Mouse (Mus musculus) fat pad, adult 2 months (tissue): Measurements from ENCODE around the gene Fpgs.
A peak's percentile ranks its signal among the peaks of the same experiment; 100 is the strongest.

Source experiments
- DNase-seq: peaks from one replicate; pipeline ENCODE4 v3.0.0-alpha.2; 2011; ENCODE audit warnings: low read depth, low spot score; ENCODE audit errors: extremely low read depth

Gene Fpgs

DNA sequence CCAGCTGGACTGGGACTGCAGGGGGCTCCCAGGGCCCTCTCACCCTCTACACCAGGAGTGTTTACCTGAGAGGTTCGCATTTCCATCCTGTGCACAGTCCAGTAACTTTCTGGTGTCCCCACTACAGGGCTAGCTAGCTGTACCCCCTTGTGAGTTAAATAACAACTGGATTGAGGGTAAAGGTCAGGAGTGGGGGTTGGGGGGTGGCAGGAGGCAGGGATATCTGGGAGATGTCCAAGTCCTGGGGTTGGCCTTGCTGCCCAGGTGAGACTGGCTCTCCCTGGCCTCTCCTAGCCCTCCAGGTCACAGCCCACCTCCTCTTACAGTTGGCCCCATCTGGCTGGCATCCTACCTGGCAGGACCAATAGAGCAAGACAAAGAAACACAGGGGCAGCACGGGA is at the start of gene Fpgs:
TSS of gene Fpgs (minus strand) at position 125 of the 401 bp plus-strand sequence.
- no peak for DNase-seq

DNA sequence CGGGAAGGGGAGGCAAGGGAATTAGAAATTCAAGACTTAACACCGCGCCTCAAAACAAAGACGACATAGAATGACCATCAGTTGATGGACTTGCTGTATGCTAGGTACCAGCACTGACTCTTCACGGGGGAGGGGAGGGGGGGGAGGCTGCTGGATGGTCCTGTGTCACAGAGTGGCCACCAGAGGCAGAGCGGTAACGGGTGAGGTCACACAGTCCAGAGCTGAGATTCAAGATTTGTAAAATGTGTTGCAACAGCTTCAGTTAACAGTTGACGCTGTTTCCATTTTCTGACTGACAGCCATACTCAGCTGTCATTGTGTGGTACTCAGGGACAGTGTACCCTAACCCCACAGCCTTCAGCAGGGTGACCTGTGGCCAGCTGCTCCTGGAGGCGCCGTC is 48.2 kb upstream of the Fpgs start:
- DNase-seq, result no peak

DNA sequence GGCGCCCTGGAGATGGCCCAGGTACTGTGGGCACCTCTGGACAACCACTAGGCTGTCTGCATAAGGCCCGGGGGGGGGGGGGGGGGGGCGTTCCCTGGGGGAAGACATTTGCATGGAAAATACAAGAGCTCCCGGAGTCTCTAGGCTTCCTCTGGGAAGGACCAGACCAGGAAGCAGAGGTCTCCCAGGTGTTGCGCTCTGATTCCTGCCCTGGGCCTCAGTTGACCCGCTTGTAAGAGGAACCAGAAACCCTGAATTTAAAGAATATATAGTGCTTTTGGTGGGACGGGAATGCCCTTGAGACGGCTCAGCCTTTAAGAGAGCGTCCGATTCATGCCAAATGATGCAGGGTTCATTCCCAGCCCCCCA is 47.7 kb upstream of the Fpgs start:
- DNase-seq, result no peak

DNA sequence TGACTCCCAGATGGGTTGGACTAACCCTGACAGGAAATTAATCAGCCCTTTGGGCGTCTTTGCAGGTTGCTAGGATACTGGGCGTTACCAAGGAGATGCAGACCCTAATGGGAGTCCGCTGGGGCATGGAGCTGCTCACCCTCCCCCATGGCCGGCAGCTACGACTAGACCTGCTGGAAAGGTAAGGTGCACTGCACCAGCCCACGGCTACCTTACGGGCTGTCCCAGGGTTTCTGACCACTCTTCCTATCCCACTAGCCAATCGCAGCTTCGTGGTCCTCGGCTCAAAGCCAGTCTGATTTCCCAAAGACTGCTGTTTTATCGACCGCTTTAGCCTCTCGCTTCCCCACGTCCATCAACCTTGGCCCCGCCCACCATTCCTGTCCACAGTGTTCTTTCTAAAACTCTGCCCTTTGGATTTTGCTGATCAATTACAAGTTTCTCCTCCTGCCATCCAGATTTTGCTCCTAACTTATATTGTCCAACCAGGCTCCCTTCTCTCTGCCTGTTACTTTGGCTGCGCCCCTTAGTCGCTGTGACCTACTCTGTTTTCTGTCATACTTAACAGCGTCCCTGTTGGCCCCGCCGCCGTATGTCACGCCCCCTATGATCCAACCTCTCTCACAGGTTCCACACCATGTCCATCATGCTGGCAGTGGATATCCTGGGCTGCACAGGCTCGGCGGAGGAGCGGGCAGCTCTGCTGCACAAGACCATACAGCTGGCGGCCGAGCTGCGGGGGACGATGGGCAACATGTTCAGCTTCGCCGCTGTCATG is 47.1 kb upstream of the Fpgs start:
- DNase-seq, result no peak

DNA sequence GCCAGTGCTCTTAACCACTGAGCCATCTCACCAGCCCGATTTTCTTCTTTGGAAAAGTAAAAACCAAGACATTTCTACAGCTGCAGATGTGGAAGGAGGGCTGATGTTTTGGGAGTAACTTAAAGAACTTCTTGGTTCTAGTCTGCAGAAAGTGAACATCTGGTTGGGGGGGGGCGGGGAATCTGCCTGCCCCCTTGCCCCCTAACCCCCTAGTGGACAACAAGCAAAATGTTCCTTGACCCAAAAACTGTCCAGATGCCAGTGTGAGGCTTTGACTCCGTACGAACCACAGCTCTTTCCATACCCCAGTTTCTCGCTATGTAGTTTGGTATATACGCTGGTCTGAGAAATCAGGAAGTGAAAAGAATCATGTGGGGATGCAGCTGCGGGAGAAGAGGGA is 46.3 kb upstream of the Fpgs start:
- DNase-seq, result no peak

DNA sequence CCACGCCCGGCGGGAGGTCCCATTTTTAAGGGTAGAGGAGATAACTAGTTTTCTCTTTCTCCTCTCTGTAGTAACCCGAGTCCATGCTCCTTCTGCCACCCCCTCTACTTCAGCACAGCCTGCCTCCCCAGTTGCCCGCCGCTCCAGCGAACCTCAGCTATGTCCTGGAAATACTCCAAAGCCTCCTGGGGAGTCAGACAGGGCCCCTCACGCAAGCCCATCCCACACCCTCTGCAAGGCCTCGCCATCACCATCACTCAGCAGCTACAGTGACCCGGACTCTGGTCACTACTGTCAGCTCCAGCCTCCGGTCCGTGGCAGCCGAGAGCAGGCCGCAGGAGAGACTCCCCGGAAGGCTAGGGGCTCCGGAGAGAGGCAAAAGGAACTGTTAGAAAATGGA is 45.1 kb upstream of the Fpgs start:
- DNase-seq, result no peak

DNA sequence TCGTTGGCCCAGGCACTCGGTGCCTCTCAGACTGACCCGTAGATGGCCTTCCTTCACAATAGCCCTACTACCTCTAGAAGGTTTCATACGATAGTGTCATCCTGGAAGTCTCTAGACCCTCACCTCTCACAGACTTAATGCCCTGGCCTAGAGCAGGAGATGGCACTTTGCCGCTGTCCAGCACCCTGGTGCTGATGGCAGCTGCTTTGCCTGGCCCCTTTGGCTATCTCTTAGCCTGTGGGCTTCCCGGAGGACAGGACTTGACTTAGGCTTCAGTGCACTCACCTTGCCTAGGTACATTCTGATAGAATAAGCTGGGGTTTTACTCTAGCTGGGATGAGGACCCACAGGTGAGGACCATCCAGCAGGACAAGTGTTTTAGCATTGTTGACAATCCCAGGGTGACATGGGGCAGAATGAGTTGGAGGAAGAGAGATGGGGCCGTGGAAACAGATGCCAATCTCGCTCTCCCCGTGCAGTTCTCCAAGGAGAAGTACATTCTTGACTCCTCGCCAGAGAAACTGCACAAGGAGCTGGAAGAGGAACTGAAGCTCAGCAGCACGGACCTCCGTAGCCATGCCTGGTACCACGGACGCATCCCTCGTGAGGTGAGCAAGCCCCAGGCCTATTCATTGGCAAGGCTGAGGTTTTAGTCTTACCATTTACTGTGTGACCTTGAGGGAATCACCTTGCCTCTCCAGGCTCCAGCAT is 40.5 kb upstream of the Fpgs start:
- no peak for DNase-seq

DNA sequence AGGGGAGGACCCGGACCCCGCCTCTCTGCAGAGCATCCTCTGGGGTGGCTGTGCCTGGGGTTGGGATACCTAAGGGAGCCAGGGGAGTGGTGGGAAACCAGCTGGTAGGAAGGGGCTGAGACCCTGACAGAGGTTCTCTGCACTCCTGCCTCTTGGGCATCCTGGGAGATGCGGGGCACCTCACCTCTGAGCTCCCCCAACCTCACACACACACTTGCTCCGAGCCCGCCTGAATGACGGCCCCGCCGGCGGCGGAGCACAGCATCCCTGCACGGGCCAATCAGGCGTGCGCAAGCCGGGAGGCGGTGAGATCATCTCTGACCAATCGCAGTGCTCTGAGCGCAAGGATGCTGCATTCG is 38.2 kb upstream of the Fpgs start:
- DNase-seq, result no peak

DNA sequence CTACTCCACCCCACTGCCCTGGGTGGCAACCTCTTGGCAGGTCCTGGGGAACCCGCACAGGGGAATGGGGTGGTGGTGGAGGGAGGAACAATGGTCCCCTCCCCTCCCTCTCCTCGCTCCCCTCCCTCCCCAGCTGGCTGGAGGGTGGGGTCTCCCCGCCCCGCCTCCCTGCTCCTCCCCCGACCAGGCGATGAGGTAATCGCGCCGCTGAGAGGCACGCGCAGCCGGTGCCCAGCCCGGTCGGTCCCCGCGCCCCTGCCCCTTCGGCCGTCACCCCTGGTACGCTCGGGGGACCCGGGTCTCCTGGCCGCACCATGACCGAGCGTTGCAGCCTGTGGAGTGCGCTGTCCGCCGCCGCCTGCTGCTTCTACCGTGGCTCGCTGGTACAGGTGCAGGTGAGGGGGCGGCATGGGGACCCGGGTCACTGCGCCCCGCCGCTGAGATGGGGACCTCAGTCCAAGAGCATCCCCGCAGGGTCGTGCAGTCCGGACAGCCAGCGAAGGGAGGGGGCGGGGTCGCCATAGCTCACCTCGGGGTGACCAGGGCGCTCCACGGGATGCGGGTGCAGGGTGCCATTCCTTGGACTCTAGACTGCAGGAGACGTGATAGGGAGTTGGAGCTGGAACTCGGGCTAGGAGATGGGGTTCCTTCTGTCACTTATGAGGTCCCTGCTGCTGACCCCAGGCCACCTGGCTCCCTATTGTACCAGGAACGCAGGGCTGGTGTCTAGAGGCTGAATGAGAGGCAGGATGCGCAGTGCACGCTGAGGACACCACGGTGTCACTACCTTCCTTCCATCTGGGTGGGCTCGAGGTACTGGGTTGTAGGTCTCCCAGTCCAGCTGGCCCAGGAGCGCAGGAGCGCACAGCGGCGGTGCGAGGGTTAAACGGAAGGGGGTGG is 37.6 kb upstream of the Fpgs start:
- no peak for DNase-seq

DNA sequence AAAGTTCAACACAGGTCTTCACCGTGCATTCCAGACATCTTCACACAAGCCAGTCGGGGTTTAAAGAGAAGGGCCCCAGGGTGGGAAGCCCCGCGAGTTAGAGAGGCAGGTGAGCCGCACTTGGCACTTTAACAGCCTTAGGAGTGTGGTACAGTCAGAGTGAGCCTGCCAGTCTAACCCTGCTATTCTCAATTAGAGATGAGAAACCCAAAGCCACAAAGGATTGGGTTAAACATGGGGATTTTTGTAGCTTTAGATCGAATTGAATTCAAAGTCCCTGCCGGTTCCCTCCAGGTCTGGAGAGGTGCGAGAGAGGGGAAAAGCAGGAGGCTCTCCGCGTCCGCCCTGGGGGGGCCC is 36.9 kb upstream of the Fpgs start, which contains the start of gene 6330409D20Rik:
TSS of gene 6330409D20Rik (minus strand) at position 101 of the 357 bp plus-strand sequence.
- no peak for DNase-seq

DNA sequence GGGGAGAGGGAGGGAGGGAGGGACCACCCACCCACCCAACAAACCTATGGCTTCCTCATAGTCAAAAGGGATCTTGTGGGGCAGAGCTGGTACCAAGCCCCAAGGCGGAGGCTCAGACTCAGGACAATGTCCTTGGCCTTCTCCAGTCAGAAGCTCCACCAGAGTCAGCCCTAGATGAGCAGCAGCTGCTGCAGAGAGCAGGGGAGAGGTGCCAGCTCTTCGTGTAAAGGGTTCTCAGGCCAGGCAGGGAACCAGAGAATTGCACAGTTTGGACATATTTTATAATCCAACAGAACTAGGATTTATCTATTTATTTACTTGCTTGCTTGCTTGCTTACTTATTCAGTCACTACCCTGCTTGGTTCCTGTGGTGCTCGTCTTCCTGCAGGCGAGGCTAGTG is 35.4 kb upstream of the Fpgs start:
- DNase-seq, result no peak

DNA sequence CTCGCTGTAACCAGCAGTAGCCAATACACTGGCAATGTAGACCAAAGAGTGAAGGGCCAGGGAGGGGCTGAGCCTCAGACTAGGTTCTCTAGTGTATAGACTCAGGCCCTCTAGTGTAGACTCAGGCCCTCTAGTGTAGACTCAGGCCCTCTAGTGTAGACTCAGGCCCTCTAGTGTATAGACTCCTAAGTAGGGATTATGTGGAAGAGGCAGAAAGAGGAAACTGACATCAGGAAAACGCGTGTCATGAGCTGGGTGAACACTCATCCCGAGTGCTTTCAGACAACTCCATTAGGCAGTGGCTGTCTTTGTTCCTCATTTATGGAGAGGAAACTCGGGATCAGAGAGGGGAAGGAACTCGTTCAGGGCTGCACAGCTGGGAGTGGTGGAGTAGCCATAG is 33.1 kb upstream of the Fpgs start:
- no peak for DNase-seq

DNA sequence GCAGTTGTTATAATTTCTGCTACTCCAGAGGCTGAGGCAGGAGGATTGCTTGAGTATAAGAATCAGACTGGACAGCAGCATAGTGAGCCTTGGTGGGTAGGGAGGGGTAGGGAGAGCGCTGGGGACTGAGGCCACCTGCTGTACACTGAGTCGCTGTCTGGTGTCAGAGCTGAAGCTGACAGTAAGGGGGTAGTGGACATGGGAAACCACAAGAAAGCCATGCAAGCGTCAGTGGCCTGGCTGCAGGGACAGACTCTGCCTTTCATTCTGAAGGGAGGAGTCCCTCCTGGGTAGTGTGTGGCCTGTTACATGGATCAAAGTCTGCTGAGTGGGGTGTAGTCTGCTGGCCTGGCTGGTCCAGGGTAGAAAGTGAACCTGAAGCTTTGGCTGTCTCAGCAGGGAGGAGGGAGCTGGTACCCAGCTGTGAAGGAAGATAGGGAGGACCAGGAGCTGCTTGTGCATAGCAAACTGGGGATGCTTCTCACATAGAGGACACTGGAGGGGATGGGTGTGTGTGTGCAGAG is 32.4 kb upstream of the Fpgs start:
- no peak for DNase-seq

DNA sequence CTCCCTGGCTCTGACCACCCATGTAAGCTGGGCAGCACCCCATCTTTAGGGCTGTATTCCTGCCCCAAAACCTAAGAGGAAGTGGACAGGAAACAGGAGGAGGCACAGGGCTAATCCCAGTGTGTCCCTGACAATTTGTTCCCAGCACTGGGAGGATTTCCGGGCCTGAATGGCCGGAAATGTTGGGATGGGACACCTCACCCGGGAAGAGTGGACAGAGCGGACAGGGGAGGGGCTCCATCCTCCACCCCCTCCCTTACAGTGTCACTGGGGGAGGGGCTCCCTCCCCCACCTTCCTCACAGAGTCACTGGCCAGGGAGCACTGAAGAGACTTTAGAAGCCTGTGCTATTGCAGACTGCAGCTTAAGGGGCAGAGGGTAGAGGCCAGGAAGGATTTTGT is 31.0 kb upstream of the Fpgs start:
- DNase-seq, result no peak

DNA sequence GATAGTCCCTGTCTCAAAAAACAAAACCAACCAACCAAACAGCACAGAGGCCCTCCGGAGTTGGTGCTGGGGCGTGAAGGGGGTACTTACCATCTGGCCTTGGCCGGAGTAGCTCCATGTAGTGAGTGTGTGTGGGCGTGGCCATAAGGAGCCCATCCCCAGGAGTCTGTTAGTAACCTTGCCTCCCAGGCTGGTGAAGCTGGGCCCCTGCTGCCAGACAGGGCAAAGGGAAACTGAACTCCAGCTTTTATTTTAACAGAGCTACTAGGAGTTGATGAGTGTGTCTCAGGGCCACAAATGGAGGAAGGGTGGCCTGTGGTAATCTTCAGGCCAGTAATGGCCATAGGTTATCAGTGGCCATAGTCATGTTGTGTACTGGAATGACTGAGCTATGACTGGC is 30.5 kb upstream of the Fpgs start:
- DNase-seq, result no peak

DNA sequence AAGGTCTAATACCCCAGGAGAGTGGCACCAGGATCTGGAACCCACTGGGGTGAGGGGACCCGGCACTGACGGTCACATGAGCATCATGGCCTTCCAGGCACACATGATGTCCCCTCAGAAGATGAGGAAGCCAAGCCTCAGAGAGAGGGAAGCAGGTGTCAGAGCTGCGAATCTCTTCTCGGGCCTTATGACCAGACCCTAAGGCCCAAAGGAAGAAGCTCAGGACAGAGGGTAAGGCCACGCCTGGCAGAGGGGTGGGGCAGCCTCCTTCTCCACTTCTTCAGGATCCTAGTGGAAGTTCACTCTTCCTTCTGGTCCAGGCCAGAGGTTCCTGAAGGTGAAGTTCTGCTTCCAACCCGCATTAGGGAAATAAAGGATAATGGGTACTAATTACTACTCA is 28.8 kb upstream of the Fpgs start:
- DNase-seq, result no peak

DNA sequence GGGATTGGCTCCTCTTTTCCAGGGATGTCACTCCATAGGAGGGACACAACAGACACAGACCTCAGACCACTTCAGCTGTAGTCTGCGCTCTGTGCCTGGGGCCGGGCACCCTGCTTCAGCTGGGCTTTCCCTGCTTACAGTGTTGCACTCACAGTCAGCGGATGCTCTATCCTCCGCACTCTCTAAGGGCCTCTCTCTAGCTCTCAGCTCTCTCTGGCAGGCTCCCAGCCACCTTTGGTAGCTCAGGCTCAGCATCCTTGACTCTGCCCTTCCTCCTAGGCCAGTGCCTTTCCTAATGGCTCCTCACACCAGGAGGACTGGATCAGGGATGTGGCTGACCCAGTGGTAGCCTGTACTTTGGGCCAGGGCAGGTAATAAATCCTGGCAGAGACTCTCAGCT is 28.0 kb upstream of the Fpgs start:
- no peak for DNase-seq

DNA sequence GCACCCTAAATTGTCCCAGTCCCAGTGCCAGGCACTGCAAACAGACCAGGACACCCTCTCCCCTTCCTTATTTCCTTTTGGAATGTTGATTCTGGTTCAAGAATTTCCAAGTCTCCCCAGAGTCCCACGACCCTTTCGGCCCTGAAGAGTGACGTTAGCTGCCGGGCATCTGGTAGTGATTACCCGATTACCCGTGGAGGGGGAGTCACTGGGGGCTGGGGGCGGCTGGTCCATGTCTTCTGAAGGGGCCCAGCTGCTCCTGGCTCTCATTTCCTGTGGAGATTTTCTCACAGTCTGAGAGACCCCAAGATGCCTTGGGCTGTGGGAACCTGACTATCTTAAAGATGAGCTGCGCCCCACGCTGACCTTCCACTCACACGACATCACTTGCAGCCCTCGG is 26.9 kb upstream of the Fpgs start:
- DNase-seq, result no peak

DNA sequence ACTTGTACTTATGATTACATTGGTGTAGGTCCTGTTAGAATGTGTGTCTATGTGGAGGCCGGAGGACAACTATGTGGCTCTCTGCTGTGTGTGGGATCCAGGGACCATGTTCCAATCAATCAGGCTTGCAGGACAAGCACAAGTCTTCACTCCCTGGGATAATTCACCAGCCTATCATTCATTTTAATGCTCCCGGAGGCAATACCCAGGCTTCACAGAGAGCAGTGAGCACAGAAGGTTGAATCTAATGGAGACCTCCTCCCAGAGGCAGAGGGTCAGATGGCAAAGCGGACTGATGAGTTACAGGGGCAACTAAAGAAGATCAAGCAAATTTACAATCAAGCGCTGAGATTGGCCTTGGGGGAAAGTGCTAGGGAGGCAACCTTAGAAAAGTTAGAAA is 25.6 kb upstream of the Fpgs start:
- DNase-seq, result no peak

DNA sequence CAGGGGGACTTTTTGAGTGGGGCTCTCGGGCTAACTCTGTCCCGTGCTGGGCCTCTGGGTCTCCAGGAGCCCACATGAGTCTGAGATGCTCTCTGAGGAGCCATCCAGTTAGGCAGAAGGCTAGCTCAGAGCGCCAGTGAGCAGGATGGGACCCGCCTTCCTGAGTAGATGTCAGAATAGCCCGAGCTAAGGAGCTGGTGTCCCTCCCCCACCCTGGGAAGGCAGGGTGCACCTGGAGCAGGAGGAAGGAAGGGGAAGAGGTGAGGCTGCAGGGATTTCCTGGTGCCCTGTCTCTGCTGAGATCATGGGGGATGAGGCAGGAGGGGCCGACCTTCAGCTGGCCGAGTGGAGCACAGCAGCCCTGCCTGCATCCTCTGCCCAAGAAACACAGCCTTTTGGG is 24.5 kb upstream of the Fpgs start:
- DNase-seq, result no peak

DNA sequence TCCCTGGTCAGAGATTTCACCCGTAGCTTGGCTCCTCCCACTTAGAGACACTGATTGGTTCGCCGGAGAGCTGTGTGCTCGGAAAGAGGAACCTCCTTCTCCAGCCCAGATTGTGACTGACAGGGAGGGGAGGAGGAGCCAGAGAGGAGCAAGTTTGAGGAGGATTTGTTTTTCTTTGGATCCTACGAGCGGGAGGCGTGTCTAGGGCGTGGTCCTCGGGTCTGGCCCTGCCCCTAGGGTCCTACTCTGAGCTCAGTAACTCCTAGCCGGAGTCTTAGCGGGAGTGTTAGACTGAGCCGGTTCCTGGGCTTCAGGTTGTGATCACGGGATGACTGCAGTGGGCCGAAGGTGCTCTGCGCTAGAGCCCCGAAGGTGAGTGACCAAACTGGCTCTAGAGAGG is 23.5 kb upstream of the Fpgs start:
- peak; percentile 66 for DNase-seq
